Mouse (Mus musculus): ENCODE measurements around the gene Tnni2. TPM values are rescaled to one million over a fixed set of nuclear protein-coding genes. Genes with fewer than 3 reads are reported as not detected.

Tnni2 gene
- polyA plus RNA-seq, 1 experiment from 2014 or later: 3.7 TPM

GRCm38 (mm10) chr7:142434137-142434865 is 7.3 kb upstream of the Tnni2 start, which contains the start of gene Syt8:
Gene Syt8 (plus strand): TSS chr7:142434850.
- DNase-seq (ENCODE audit: low spot score) (no peak), ATAC-seq (replicated peaks; ENCODE audit: low FRiP score) (no peak)
- H3K9me3 ChIP-seq (ENCODE audit: control insufficient read depth, low read length): no peaks in the 10 kb centered on the region
- H3K36me3 ChIP-seq (ENCODE audit: control insufficient read depth, insufficient read depth, low read length): no peaks in the 10 kb centered on the region
- peaks cover 3% of the 10 kb centered on the region; the same call in 1 of the 2 replicates for H3K27me3 ChIP-seq (replicated peaks; ENCODE audit: control insufficient read depth, insufficient read depth, low read length)
- WGBS: 57% methylated on average over 10 of the region's 10 CpGs
- H3K27ac ChIP-seq (ENCODE audit: low read depth, low read length): no peak within 1 kb of the TSS
- H3K4me1 ChIP-seq (replicated peaks; ENCODE audit: control insufficient read depth, insufficient read depth, low read length): peaks cover 8% of the 10 kb centered on the region; the same call in 1 of the 2 replicates
- no peak within 1 kb of the TSS for H3K4me2 ChIP-seq
- no peak within 1 kb of the TSS for H3K9ac ChIP-seq (ENCODE audit: low read depth, low read length)
- H3K4me3 ChIP-seq (ENCODE audit: low read depth, low read length): no peak within 1 kb of the TSS

- no peak overlapping the region for H3K9ac ChIP-seq (ENCODE audit: low read depth, low read length)
- ATAC-seq (replicated peaks; ENCODE audit: low FRiP score) (peak; percentile 62), DNase-seq (ENCODE audit: low spot score) (peak; percentile 60)
- no peaks in the 10 kb centered on the region for H3K9me3 ChIP-seq (ENCODE audit: control insufficient read depth, low read length)
- 18% methylated on average over 4 of the region's 4 CpGs for WGBS
- H3K27ac ChIP-seq (ENCODE audit: low read depth, low read length): no peak overlapping the region
- peaks cover 3% of the 10 kb centered on the region; the same call in 1 of the 2 replicates for H3K27me3 ChIP-seq (replicated peaks; ENCODE audit: control insufficient read depth, insufficient read depth, low read length)
- no peaks in the 10 kb centered on the region for H3K36me3 ChIP-seq (ENCODE audit: control insufficient read depth, insufficient read depth, low read length)
- peaks cover 8% of the 10 kb centered on the region; the same call in 1 of the 2 replicates for H3K4me1 ChIP-seq (replicated peaks; ENCODE audit: control insufficient read depth, insufficient read depth, low read length)
- H3K4me2 ChIP-seq: no peak overlapping the region
- H3K4me3 ChIP-seq (ENCODE audit: low read depth, low read length): no peak overlapping the region
These were observed 6.1 kb upstream of the Tnni2 start for GRCm38 (mm10) chr7:142435524-142435923.

- no peak overlapping the region for H3K27ac ChIP-seq (ENCODE audit: low read depth, low read length)
- no peak for DNase-seq (ENCODE audit: low spot score)
- no peaks in the 10 kb centered on the region for H3K9me3 ChIP-seq (ENCODE audit: control insufficient read depth, low read length)
- H3K4me1 ChIP-seq (replicated peaks; ENCODE audit: control insufficient read depth, insufficient read depth, low read length): peaks cover 12% of the 10 kb centered on the region; the same call in 1 of the 2 replicates
- no peak overlapping the region for H3K9ac ChIP-seq (ENCODE audit: low read depth, low read length)
- ATAC-seq (replicated peaks; ENCODE audit: low FRiP score): no peak
- no peaks in the 10 kb centered on the region; the same call in 1 of the 2 replicates for H3K27me3 ChIP-seq (replicated peaks; ENCODE audit: control insufficient read depth, insufficient read depth, low read length)
- H3K36me3 ChIP-seq (ENCODE audit: control insufficient read depth, insufficient read depth, low read length): no peaks in the 10 kb centered on the region
- H3K4me2 ChIP-seq: no peak overlapping the region
- no peak overlapping the region for H3K4me3 ChIP-seq (ENCODE audit: low read depth, low read length)
- 76% methylated on average over 5 of the region's 5 CpGs for WGBS
These were observed 4.3 kb upstream of the Tnni2 start for GRCm38 (mm10) chr7:142437324-142437723.

GRCm38 (mm10) chr7:142439966-142440365 is 1.6 kb upstream of the Tnni2 start:
- H3K36me3 ChIP-seq (ENCODE audit: control insufficient read depth, insufficient read depth, low read length): no peaks in the 10 kb centered on the region
- whole genome bisulfite sequencing: 75% methylated on average over 14 of the region's 14 CpGs
- H3K4me1 ChIP-seq (replicated peaks; ENCODE audit: control insufficient read depth, insufficient read depth, low read length): 0 out of 2 replicates have a peak, but pooled peaks cover 4% of the 10 kb centered on the region
- DNase-seq (ENCODE audit: low spot score) (no peak), ATAC-seq (replicated peaks; ENCODE audit: low FRiP score) (no peak)
- H3K27me3 ChIP-seq (replicated peaks; ENCODE audit: control insufficient read depth, insufficient read depth, low read length): no peaks in the 10 kb centered on the region
- no peak overlapping the region for H3K27ac ChIP-seq (ENCODE audit: low read depth, low read length)
- no peaks in the 10 kb centered on the region for H3K9me3 ChIP-seq (ENCODE audit: control insufficient read depth, low read length)
- no peak overlapping the region; the same call in 1 of the 2 replicates for H3K9ac ChIP-seq (ENCODE audit: low read depth, low read length)
- no peak overlapping the region for H3K4me3 ChIP-seq (ENCODE audit: low read depth, low read length)
- no peak overlapping the region for H3K4me2 ChIP-seq

GRCm38 (mm10) chr7:142440657-142441114 is 922 bp upstream of the Tnni2 start:
- no peaks in the 10 kb centered on the region for H3K36me3 ChIP-seq (ENCODE audit: control insufficient read depth, insufficient read depth, low read length)
- H3K9ac ChIP-seq (ENCODE audit: low read depth, low read length): no peak overlapping the region
- H3K27me3 ChIP-seq (replicated peaks; ENCODE audit: control insufficient read depth, insufficient read depth, low read length): no peaks in the 10 kb centered on the region
- H3K9me3 ChIP-seq (ENCODE audit: control insufficient read depth, low read length): no peaks in the 10 kb centered on the region
- H3K27ac ChIP-seq (ENCODE audit: low read depth, low read length): no peak overlapping the region; the same call in 1 of the 2 replicates
- DNase-seq (ENCODE audit: low spot score) (no peak), ATAC-seq (replicated peaks; ENCODE audit: low FRiP score) (peak; percentile 50; the same call in 1 of the 2 replicates)
- 56% methylated on average over 5 of the region's 5 CpGs for WGBS
- 0 out of 2 replicates have a peak, but pooled peaks cover 4% of the 10 kb centered on the region for H3K4me1 ChIP-seq (replicated peaks; ENCODE audit: control insufficient read depth, insufficient read depth, low read length)
- H3K4me2 ChIP-seq: no peak overlapping the region
- no peak overlapping the region for H3K4me3 ChIP-seq (ENCODE audit: low read depth, low read length)

GRCm38 (mm10) chr7:142442081-142442907 is 686 bp downstream of the Tnni2 start:
- ATAC-seq (replicated peaks; ENCODE audit: low FRiP score) (no peak), DNase-seq (ENCODE audit: low spot score) (no peak)
- H3K4me2 ChIP-seq: no peak overlapping the region
- H3K4me3 ChIP-seq (ENCODE audit: low read depth, low read length): no peak overlapping the region
- no peaks in the 10 kb centered on the region for H3K27me3 ChIP-seq (replicated peaks; ENCODE audit: control insufficient read depth, insufficient read depth, low read length)
- no peaks in the 10 kb centered on the region for H3K9me3 ChIP-seq (ENCODE audit: control insufficient read depth, low read length)
- H3K36me3 ChIP-seq (ENCODE audit: control insufficient read depth, insufficient read depth, low read length): no peaks in the 10 kb centered on the region
- H3K9ac ChIP-seq (ENCODE audit: low read depth, low read length): no peak overlapping the region
- 0 out of 2 replicates have a peak overlapping the region, but pooled peaks have one; percentile 3 for H3K27ac ChIP-seq (ENCODE audit: low read depth, low read length)
- WGBS: 61% methylated on average over 9 of the region's 9 CpGs
- H3K4me1 ChIP-seq (replicated peaks; ENCODE audit: control insufficient read depth, insufficient read depth, low read length): 0 out of 2 replicates have a peak, but pooled peaks cover 4% of the 10 kb centered on the region

- no peak overlapping the region for H3K4me2 ChIP-seq
- no peaks in the 10 kb centered on the region for H3K9me3 ChIP-seq (ENCODE audit: control insufficient read depth, low read length)
- H3K4me3 ChIP-seq (ENCODE audit: low read depth, low read length): no peak overlapping the region
- H3K4me1 ChIP-seq (replicated peaks; ENCODE audit: control insufficient read depth, insufficient read depth, low read length): 0 out of 2 replicates have a peak, but pooled peaks cover 4% of the 10 kb centered on the region
- DNase-seq (ENCODE audit: low spot score) (no peak), ATAC-seq (replicated peaks; ENCODE audit: low FRiP score) (0 out of 2 replicates have a peak, but pooled peaks have one; percentile 22)
- H3K9ac ChIP-seq (ENCODE audit: low read depth, low read length): no peak overlapping the region
- no peaks in the 10 kb centered on the region for H3K36me3 ChIP-seq (ENCODE audit: control insufficient read depth, insufficient read depth, low read length)
- H3K27ac ChIP-seq (ENCODE audit: low read depth, low read length): 0 out of 2 replicates have a peak overlapping the region, but pooled peaks have one; percentile 3
- H3K27me3 ChIP-seq (replicated peaks; ENCODE audit: control insufficient read depth, insufficient read depth, low read length): no peaks in the 10 kb centered on the region
- WGBS: 77% methylated on average over 7 of the region's 7 CpGs
These were observed 1.4 kb downstream of the Tnni2 start for GRCm38 (mm10) chr7:142442908-142443420.

- WGBS: 86% methylated on average over 5 of the region's 5 CpGs
- H3K4me1 ChIP-seq (replicated peaks; ENCODE audit: control insufficient read depth, insufficient read depth, low read length): 0 out of 2 replicates have a peak, but pooled peaks cover 4% of the 10 kb centered on the region
These were observed 1.9 kb downstream of the Tnni2 start for GRCm38 (mm10) chr7:142443474-142443873.

More at GRCm38 (mm10) chr7:142443474-142443873, 1.9 kb downstream of the Tnni2 start:
- Histone ChIP-seq H3K4me3 (ENCODE audit: low read depth, low read length) (no peak overlapping the region), H3K9ac (ENCODE audit: low read depth, low read length) (no peak overlapping the region), H3K9me3 (ENCODE audit: control insufficient read depth, low read length) (no peaks in the 10 kb centered on the region), H3K27me3 (replicated peaks; ENCODE audit: control insufficient read depth, insufficient read depth, low read length) (no peaks in the 10 kb centered on the region), H3K4me2 (no peak overlapping the region), H3K36me3 (ENCODE audit: control insufficient read depth, insufficient read depth, low read length) (no peaks in the 10 kb centered on the region), H3K27ac (ENCODE audit: low read depth, low read length) (no peak overlapping the region)
- ATAC-seq (replicated peaks; ENCODE audit: low FRiP score) (no peak), DNase-seq (ENCODE audit: low spot score) (no peak)

Data from liver, embryonic 11.5 days (tissue).